Mouse (Mus musculus) spleen, adult 12 weeks (tissue): ENCODE data around the gene Lrrfip2.
A peak's percentile ranks its signal among the peaks of the same experiment; 100 is the strongest.

Experiments used
- DNase-seq: peaks from one replicate; pipeline ENCODE4 v3.0.0; 2022; ENCODE audit warnings: low spot score

Lrrfip2 gene

DNA sequence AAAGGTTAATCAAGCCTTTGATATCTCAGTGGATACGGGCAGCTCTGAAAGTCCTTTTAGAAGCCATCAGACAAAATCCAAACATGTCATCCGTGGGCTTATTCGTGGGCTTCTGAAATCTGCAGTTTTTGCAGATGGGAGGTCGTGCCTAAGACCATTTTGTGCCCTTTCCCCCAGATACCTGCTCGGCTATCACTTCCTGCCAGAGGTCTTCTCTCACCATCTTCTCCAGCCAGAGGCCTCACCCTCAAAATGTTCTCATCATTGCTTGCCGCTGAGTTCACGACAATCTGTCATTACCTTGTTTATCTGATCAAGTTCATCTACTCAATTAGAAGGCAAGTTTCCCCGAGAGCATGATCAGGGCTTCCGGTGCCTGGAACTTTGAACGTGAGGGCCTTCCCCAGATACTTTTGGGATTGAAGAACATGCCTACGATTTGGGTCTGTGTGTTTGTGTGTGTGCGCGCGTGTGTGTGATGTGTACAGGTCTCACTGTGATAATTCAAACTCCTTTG lies at the start of gene Lrrfip2:
Lrrfip2 (plus strand) TSS at position 467 of the 517 bp plus-strand sequence.
- no peak for DNase-seq

DNA sequence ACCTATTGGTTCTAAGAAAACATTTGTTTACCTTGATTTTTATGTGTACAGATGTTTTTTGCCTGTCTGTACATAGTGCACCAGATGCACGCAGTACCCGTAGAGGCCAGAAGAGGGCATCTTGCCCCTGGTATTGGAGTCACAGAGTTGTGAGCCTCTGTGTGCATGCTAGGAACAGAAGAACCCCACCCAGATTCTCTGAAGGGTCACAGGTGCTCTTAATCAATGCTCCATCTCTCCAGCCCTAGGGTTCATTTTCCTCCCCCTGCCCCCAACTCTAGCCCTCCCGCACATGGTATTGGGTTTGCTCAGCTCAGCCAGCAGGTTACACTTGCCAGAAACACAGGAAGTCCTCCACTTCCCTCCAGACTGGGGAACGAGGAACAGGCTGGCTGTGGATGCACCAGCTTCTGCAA lies 46.8 kb upstream of the Lrrfip2 start:
- peak; percentile 50 for DNase-seq

DNA sequence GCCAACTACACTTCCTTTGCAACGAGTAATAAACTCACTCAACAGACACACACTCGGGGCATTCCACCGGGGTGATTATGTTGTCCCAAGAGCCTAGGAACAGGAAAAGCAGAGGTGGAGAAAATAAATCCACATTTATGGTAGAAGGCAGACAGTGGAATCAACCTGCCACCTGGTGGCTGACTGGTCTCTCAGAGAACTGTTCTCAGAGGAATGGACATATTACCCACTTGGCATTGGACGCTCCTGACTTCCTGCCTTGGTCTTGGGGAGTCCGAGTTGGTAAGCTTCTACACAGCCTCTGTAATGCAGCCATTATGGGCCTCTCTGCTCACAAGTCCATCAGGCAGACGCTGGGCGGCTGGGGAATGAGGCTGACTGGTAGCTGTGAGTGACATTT lies 45.2 kb upstream of the Lrrfip2 start:
- DNase-seq, result no peak

DNA sequence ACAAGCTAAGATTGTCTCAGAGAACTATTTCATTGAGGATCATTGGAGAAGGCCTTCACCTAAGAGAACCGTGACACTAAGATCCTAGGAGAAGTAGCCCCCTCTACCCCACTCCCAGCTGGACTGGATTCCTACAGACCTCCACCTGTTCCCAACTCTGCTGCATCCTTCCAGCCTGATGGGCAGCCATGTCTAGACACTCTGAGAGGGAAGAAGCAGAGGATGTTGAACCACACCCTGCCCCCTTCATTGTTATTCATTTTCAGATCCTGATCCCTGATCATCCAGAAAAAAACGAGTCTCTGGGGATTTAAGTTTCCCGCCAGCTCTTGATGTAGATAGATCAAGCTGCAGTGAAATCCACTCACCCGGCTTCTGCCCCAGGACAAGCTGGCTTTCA lies 44.4 kb upstream of the Lrrfip2 start:
- no peak for DNase-seq

DNA sequence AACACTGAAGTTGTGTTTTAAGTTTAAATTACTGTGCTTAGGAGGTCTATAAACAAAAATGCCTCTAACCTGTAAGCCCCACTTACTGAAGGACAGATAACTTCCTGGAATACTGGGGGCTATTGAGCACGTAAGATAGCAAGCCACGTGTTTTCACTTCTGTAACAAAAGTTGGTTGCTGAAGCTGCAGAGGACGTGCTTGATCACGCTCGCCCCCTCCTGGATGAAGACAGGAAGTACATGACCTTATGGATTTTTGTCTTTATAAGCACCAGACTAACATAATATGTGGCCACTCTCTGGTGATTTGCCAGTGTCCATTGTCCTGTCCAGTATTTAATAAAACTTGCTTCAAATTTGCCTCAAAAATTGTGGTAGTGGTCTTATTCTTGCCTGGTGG lies 39.6 kb upstream of the Lrrfip2 start:
- DNase-seq, result no peak

DNA sequence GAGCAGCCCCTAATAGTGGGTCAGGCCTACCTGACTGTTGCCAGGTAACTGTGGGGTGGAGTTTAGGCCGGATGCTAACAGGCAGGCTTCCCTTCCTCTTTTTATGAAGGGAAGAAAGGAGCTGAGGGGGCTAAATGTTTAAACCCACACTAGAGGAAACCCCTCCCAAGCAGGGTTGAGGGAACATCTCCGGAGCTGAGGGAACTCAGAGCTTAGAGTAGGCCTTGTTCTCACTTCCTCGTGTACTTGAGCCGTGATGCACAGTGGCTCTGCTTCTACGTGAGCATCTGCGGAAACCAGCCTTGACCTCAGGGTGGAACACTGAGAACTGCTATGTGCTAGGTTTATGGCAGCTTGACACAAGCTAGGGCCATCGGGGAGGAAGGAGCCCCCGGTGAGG lies 36.6 kb upstream of the Lrrfip2 start:
- no peak for DNase-seq

DNA sequence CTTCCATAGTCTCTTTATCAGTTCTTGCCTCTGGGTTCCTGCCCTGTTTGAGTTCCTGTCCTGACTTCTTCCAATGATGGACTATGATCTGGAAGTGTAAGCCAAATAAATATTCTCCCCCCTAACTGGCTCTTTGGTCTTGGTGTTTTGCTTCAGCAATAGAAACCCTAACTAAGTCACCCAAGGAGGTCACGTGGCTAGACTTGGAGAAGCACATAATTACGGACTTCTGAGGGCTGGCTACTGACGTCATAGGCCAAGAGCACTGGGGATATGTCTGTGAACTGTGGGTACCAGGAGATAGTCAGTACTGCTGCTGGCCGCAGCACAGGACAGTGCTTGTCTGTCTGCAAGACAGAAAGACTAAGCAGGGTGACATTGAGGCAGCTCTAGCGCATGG lies 35.6 kb upstream of the Lrrfip2 start:
- no peak for DNase-seq

DNA sequence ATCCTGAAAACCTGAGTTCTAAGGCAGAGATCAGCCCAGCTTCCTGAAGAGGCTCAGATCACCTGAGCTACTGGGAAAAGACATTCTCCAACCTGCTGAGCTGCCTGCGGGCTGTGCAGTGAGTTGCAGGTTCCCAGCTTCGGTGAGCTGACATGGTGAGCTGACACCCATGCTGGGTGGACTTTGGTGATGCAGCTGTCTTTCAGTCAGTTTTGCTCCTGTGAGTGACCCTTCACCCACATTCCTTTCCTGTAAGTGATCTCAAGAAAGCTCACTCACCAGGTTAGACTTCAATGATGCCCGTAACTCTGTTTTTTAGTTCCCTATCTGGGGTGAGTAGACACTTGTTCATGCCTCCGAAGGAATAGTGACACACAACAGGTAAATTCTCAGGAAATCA lies 32.1 kb upstream of the Lrrfip2 start:
- no peak for DNase-seq

DNA sequence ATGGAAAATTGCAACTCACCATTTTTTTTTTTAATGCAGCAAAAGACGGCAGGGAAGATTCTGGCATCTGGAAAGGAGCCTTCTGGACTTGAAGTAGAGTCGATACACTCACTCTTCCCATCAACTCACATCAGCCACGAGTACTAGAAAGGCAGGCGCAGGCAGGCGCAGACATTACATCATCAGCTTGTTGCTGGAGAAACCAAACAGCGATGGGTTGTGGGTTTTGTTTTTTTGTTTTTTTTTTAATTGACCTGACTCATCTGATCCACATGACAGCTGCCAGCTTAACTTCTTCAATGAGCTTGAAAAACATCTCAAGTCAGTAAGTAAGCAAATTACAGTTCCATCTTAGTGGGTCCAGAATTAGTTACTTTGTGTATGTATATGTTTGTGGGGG lies 31.3 kb upstream of the Lrrfip2 start:
- no peak for DNase-seq

DNA sequence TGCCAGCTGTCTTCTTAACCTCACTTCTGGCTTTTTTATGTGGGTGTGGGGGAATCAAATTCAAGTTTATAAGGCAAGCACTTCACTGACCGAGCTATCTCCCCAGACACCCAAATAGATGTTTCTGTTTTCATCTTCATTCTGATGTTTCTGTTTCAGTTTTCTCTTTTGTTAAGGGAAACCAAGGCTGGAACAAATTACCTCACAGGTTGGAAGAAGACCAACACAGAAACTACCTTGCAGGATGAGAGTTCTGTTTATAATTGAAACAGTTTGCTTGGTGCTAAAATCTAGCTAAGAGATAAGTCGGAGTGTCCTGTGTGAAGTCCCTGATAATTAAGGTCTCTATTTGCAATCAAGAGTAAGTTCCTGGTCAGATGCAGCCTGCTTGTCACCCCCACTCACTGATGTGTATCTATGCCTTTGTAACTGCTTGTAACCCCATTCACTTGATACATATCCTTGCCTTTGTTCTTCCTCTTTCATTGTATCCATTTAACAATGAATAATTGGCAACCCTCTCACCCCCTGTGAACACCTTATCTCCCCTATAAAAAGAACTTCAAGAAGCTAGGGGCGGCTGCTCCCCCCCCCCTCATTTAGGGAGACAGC lies 30.3 kb upstream of the Lrrfip2 start:
- no peak for DNase-seq

DNA sequence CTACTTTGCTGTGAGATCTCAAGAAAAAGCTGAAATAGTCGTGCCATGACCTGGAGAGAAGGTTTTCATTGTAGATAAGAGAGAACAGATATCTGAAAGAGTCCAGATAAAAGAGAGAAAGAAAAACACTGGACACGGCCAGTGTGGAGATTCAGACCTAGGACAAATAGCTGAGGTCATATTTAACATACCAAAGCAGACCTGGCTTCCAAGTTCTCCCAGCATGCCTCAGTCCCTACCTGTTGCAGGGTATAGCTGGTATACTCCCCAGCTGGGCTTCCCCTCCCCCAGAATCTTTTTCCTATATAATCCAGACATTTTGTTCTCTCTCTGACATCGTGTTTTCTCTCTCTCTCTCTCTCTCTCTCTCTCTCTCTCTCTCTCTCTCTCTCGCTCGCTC lies 29.4 kb upstream of the Lrrfip2 start:
- DNase-seq, result no peak

DNA sequence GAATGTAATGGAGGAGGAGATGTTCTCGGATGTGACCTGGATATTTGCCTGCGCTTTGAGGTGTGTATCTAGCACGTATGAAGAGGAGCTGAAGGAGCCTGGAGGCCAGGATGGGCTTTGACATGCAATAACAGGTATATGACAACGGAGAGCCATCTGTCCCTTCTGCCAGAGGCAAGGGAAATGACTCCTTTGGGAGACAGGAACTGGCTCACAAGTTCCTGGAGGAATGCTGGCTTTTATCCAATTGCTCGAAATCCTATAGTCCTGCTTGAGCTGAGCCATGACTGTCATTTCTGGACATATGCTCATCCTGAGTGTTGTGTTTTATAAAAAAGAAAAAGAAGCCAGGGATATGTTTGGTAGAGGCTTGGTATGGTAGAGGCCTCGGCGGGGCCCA lies 28.5 kb upstream of the Lrrfip2 start:
- no peak for DNase-seq

DNA sequence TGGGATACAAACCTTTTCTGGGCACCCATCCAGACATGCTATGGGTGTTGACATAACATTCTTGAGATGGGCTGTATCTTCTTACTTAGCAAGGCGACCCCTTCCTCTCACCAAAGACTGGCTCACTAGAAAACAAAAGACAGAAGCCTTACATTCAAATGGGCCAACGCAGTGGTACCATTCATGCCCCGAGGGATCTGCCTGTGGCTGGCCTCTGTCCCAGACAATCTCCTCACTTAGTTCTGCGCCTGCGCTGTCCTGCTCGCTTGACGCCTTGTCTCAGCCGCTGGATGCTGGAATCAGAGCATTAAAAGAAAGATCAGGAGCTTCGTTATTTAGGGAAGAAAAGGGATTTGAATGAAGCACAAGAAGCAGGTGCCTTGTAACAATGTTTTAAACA lies 24.7 kb upstream of the Lrrfip2 start:
- DNase-seq, result no peak

DNA sequence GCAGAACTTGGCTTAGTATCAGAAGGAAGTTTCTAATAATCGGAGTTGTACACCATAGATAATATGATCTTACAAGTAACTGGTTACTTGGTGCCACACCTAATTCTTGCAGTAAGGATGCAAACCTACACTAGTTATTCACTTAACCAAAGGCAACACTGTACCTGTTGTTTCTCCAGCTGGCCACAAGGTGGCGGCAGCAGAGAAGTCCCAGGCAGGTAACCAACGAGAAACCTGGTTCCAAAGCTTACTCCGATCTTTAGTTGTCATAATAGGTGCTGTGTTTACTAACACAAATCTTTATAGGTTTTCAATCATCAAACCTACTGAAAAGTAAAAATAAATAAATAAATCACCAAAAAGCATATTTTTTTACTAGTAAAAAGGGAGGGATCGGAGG lies 24.3 kb upstream of the Lrrfip2 start:
- DNase-seq, result no peak

DNA sequence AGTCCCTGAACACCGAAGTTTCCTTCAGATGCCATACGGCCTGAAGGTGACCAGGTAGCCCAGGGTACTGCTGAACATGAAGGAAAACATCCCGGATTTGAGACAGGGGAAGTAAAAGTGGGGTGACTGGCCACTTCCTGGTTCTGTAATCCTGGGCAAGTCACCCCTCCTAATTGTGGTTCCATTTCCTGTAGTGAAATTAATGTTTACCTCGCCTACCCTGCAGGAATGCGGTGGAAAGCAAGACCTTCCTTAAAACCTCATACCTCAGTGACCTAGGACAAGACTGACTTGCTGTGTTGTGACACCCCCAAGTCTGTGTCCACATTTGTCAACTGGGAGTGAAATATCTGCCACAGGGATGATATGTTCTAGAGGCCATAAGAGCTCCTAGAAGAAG lies 22.8 kb upstream of the Lrrfip2 start:
- DNase-seq, result no peak

DNA sequence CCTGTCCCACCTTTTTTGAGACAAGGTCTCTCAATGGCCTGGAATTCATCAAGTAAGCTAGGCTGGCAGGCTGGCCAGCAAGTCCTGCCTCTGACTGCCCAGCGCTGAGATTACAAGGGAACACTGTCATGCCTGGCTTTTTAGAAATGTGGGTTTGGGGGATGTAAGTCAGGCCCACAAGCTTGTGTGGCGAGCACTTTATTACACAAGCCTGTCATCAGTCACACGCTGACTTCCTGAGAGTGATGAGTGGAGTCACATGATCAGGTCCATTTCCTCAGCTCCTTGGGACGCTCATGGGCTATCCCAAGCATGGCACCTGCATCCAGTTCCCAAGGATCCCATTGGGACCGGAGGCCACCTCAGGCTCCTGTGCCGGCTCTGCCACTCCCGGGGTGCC lies 21.7 kb upstream of the Lrrfip2 start:
- DNase-seq, result no peak

DNA sequence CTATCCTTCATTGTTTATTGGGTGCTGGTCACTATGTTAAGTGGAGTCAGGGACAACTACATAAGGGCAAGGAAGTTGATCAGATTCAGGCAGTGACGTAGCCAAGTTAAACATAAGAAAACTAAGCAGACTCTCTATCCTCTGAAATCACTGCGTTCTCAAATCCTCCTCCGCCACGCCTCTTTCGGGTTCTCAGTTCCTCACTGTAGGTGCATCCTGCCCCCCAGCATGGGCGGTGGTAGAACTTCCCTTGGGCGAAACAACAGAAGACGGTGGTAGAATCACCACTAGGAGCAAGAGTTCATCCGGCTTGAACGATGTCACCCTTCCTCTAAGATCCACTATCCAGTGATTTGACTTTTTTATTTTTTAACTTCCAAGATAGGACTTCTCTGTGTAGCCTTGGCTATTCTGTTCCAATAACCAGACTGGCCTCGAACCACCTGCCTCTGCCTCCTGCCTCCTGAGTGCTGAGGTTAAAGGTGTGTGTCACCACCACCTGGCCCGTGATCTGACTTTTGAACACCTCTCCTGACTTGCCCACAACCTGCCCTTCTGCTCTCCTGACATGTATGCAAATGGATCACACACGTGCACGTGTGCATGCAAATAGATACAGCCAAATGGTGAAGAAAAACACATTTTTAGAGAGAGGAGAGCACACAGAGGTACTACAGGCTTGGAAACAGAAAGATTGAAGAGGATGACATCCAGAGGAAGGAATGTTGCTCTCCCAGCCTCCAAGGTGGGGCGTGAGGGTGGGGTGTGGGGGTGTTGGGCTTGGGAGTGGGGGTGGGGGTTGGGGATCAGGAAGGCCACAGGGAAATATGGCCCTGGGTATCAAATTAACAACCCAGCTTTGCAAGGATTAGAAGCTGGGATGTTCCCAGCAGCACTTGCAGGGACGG lies 20.7 kb upstream of the Lrrfip2 start:
- DNase-seq, result no peak

DNA sequence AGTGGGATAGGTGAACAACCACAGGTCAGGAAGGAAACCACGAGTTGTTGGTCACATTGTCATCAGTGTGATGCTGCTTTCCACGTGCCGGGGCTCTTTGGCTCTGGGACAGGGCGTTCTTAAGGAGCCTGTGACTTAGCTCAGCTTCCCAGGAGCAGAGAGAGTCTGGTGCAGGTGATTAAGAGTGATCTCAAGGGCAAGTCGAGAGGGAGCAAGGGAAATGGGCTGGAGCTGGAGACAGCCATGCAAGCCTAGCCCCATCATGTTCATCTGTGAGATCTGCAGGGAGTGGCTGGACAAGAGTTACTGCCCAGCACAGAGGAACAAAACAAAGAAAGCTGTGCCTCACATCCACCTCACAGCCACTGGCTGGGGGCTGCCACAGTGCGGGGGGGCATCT lies 19.8 kb upstream of the Lrrfip2 start:
- no peak for DNase-seq

DNA sequence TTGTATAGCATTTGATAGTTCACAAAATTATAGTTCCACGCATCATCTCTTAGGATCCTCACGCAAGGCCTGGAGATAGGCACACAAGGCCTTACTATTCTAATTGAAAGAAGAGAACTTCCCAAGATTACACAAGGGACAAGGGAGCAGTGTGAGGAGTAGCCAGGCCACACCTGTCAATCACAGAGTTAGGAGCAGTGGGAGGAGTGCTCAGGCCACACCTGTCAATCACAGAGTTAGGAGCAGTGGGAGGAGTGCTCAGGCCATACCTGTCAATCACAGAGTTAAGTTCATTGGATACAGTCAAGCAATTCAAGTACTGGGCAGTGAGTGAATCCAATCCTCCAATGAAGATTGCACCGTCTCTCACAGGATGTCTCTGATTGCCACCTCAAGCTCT lies 17.0 kb upstream of the Lrrfip2 start:
- no peak for DNase-seq

DNA sequence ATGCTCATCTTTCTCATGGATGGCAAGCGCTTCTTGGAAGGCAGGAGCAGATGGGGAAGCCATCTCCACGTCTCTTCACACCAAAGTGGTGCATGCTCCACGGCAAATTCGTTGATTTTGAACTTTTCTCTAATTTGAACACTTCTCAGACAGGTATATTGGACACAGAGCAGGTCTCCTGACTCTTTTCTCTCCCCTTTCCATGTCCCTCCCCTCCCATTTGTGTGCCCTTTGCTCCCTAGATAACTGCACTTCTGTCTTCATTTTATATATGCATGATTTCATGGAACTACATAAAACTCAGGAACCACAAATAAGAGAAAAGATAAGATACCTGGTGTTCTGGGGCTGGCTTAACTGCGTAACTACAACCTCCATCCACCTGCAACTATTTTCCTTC lies 14.1 kb upstream of the Lrrfip2 start:
- DNase-seq, result no peak

DNA sequence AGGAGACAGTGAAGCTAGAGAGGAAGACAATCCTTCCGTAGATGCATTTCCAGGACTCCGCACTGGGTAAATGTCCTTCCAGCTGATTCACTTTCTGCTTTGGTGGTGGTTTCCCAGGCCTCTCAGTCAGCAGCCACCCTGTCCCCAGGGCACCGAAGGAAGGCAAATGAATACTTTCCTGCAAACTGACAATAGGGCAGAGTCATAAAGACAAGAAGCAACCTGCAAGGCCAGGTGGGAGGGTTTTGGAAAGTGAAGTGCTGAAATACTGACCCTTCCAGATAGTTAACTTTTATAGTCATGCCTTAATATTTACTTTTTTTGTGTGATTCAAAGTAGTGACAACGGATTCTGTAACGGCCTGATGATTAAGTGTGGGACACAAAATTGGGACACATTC lies 13.5 kb upstream of the Lrrfip2 start:
- DNase-seq, result no peak

DNA sequence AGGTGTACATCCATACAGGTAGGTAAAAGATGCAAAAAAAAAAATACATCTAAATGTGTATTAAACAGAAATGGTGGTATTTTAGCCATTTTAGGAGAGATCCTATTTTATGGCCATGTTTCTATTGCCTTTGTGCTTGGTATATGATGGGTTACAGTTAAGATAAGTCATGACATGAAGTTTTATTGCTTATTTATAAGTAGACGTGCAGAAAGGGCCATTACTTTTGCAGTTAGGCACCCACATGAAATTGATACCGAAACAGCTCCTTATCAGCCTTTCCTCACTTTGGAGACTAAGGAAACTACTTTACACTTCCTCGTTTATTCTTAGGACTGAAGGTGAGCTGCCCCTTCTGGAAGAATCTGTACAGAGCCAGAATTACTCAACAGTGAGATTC lies 9.5 kb upstream of the Lrrfip2 start:
- no peak for DNase-seq

DNA sequence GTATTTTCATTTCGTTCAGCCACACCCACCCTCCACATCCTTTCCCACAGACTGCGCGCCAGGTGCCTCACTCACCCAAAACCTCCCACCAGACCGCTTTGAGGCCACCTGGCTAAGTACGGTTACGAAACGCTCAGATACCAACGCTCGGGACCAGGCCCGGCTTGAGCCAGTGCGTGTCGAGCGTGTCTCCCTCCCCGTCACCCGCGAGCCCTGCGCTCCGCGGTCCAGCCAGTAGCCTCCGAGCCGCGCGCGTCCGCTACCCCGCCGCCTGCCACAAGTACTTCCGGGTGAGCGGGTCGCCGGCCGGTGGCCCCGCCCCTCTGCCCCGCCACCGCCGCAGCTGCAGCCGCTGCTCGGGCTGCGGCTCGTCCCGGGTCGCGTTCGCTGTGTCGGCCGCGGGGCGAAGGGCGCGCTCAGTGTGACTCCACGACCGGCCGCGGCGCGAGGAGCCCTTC lies 431 bp downstream of the Lrrfip2 start:
- peak; percentile 78 for DNase-seq
